ENCODE assay signal across 14 mouse cellular contexts in genomic region chr8:91474731-91475279, GRCm38 (mm10).
A peak's percentile ranks its signal among the peaks of the same experiment; 100 is the strongest.
DNase-seq lines count a peak whose midpoint lies in the region.
"Had no signal": no experiment of that assay in that cellular context is flagged by ENCODE, and none has a peak within 500 bp of the region (broad histone marks: within the 10 kb centered on the region; RNA-seq: fewer than 3 reads in every experiment).

No protein-coding gene starts in this region.

- intact Hi-C loops in heart, postnatal 25 days (cut with DNase I), result no loop called here

- peak; percentile 26 to 31 for DNase-seq in heart, adult 18-20 months
- no peak for DNase-seq in heart, postnatal 25 days (ENCODE audit: low spot score)
- peak; percentile 26 for DNase-seq in layer of hippocampus, adult 9-11 months
- no peak for DNase-seq in layer of hippocampus, postnatal 36 days
- peak; percentile 52 for DNase-seq in right cerebral cortex, adult 18-20 months
- DNase-seq in right cerebral cortex, postnatal 14 days, result no peak
- DNase-seq in testis, postnatal 10 days (ENCODE audit: low spot score), result no peak
- DNase-seq: B cell, adult 2 months; cerebellum, adult 11-12 months; cerebellum, postnatal 14 days; kidney, adult 18-20 months; kidney, postnatal 4 days; thymus, adult 18-20 months; thymus, postnatal 36 days had no signal

Comparison
In these comparisons a context has a peak if more than half of its experiments do, and no peak if none do; other contexts are left out.
1. DNase-seq: peak in heart, adult 18-20 months (2 of 2), layer of hippocampus, adult 9-11 months (single experiment) and right cerebral cortex, adult 18-20 months (single experiment); none in heart, postnatal 25 days (single experiment), layer of hippocampus, postnatal 36 days (0 of 2), right cerebral cortex, postnatal 14 days (single experiment) and testis, postnatal 10 days (single experiment).